Mouse (Mus musculus) heart, embryonic 10.5 days (tissue): Measurements from ENCODE around the gene Rlf. TPM values are rescaled to one million over a fixed set of nuclear protein-coding genes. Genes with fewer than 3 reads are reported as not detected.
A peak's percentile ranks its signal among the peaks of the same experiment; 100 is the strongest.

Experiments
- DNase-seq: peaks from one replicate; pipeline ENCODE4 v3.0.0-alpha.2; 2017; ENCODE audit warnings: low spot score
- H3K27ac ChIP-seq: fragments of 300-500 bp; sonication (generic); 2 replicates; pipeline ENCODE4 v1.5.1; 2016; ENCODE audit warnings: mild to moderate bottlenecking
- H3K27me3 ChIP-seq: fragments of 300-500 bp; sonication (generic); 2 replicates; pipeline ENCODE4 v1.6.1; 2016; ENCODE audit warnings: mild to moderate bottlenecking; ENCODE audit not compliant: poor library complexity, insufficient read depth, severe bottlenecking
- H3K36me3 ChIP-seq: fragments of 300-500 bp; sonication (generic); 2 replicates; pipeline ENCODE4 v1.6.1; 2016; ENCODE audit warnings: mild to moderate bottlenecking, moderate library complexity
- H3K4me1 ChIP-seq: fragments of 300-500 bp; sonication (generic); 2 replicates; pipeline ENCODE4 v1.6.1; 2016; ENCODE audit warnings: mild to moderate bottlenecking
- H3K4me3 ChIP-seq: fragments of 300-500 bp; sonication (generic); 2 replicates; pipeline ENCODE4 v1.5.1; 2016; ENCODE audit warnings: mild to moderate bottlenecking, moderate library complexity
- H3K9me3 ChIP-seq: fragments of 300-500 bp; sonication (generic); 2 replicates; pipeline ENCODE4 v1.6.1; 2016; ENCODE audit warnings: mild to moderate bottlenecking, moderate library complexity
- WGBS: fragments of 180-500 bp; shearing (Covaris S2); methylation state at CpG from one replicate; pipeline ENCODE4 v1.1.7; 2016; 5-methylcytosine and 5-hydroxymethylcytosine counted together
- polyA plus RNA-seq: library from polyadenylated mRNA; unstranded; fragments of >200 nt; fragmentation: Nextera tagmentation; extraction: Ambion mirVana; gene quantifications from 2 replicates; pipeline ENCODE4 v1.2.1, GENCODE M21; 2016

Gene Rlf
- 22.2 and 23.8 TPM in 2 replicates for polyA plus RNA-seq

DNA sequence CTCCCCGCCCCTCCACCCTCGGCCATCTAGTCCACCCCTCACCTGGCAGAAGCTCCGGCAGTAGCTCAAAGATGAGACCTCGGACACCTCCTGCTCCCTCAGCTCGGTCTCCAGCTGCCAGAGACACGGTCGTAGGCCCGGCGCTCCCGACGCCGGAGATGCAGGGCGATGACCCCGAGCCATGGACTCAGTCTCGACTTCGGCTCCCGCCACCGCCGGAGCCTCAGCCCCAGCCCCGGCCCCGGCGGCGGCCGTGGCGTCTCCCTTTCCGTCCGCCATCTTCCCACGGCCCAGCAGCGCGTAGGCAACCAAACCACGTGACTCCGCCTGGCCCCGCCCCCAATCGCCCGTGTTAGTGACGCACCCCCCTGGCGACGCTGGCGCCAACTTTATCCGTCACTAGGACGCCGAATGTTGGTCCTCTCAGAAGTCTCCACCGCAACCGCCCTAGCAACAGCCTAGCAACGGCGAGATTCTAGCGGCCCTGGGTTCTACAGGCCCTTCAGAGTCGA is at the start of gene Rlf:
TSS of gene Rlf (minus strand) at position 292 of the 512 bp plus-strand sequence.
- peak; percentile 98 for DNase-seq
- Histone ChIP-seq H3K27me3 (no peaks in the 10 kb centered on the region), H3K4me1 (peaks cover 17% of the 10 kb centered on the region), H3K36me3 (no peaks in the 10 kb centered on the region), H3K27ac (peak within 1 kb of the TSS; percentile 98), H3K9me3 (no peaks in the 10 kb centered on the region), H3K4me3 (peak within 1 kb of the TSS; percentile 90)
- WGBS = under 1% methylated on average over 48 of the region's 48 CpGs

DNA sequence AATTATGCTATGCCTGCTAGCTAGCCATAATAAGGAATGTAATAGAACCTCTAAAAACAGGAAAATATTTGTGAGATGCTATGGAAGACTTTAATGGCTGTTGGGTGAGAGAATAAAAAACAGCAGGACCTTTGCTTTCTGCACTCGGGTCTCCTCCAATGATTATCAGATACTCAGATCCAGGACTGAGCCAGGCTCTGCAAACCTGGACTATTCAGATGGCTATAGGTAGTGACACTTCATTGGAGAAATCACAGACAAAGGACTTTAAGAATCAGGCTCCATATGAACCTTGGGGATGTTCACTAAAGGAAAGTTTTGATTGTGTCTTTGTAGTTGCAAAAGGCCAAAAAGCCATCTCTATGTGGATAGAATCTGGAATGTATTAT is 26.7 kb upstream of the Rlf start:
- H3K36me3 ChIP-seq = no peaks in the 10 kb centered on the region
- 73% methylated on average over 1 of the region's 1 CpGs for WGBS
- no peaks in the 10 kb centered on the region for H3K27me3 ChIP-seq
- H3K4me1 ChIP-seq = no peaks in the 10 kb centered on the region
- DNase-seq = no peak
- H3K9me3 ChIP-seq = no peaks in the 10 kb centered on the region
- H3K4me3 ChIP-seq = no peak overlapping the region
- no peak overlapping the region for H3K27ac ChIP-seq

DNA sequence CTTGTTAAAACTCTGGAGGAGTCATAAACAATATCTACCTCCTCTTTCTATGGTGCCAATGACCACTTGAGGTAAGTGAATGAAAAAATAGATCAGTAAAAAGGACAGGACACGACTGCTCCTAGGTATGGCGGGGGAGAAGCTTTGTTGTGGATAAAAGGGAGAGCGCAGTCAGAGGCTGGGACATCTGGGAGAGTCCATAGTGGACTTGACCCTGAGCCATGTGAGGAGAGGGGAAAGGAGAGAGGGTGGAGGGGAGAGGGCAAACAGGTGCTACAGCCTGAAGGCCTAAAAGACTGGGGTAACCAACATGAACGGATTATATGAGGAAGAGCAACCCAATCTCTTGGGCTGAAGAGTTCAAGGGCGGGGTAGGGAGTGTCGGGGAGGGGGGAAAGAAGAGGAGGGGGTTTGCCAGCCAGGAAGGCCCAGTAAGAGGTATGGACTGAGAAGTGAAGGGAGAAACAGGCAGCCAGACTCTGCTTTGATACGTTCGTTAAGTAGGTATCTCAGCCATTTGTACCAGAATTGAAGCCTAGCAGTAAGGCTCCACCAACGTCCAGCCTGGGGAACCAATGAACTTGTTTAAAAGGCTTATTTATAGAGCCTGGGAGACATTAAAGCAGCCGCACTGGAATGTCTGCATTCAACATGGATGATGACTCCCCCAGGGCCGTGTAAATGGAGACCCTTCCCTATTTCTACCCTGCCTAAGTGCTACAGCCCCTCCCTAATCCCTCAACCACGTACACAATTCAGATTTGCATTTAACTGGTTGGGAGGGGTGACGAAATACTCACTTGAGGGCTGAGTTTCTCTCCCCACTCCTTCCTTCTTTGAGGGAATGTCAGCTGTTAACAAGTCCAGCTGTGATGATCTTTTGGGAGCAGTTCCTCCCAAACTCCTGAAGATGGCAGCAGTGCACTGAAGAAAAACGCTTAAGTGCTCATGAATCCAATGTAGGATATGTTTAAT is 26.0 kb upstream of the Rlf start:
- H3K4me3 ChIP-seq = no peak overlapping the region
- no peaks in the 10 kb centered on the region for H3K27me3 ChIP-seq
- 43% methylated on average over 14 of the region's 14 CpGs for WGBS
- no peak for DNase-seq
- H3K9me3 ChIP-seq = no peaks in the 10 kb centered on the region
- H3K4me1 ChIP-seq = no peaks in the 10 kb centered on the region
- no peak overlapping the region for H3K27ac ChIP-seq
- no peaks in the 10 kb centered on the region for H3K36me3 ChIP-seq

DNA sequence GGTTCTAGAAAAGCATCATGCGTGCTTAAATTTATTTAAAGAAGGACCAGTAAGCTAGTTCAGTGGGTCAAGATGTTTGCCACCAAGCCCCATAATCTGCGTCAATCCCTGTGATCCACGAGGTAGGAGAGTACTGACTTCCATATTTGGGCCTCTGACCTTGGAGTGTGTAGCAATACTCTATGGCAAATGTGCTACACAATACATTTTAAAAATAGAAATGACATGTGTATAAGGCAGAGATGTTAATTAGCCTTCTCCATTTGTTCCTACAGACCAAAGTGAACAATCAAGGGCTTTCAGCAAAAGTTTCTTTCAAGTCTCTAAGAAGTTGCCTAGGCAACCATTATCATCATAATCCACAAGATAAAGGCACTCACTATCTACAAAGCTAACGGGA is 25.0 kb upstream of the Rlf start:
- Histone ChIP-seq H3K9me3 (no peaks in the 10 kb centered on the region), H3K4me3 (no peak overlapping the region), H3K36me3 (no peaks in the 10 kb centered on the region), H3K27ac (no peak overlapping the region), H3K27me3 (no peaks in the 10 kb centered on the region), H3K4me1 (no peaks in the 10 kb centered on the region)
- 56% methylated on average over 4 of the region's 4 CpGs for WGBS
- DNase-seq = no peak

DNA sequence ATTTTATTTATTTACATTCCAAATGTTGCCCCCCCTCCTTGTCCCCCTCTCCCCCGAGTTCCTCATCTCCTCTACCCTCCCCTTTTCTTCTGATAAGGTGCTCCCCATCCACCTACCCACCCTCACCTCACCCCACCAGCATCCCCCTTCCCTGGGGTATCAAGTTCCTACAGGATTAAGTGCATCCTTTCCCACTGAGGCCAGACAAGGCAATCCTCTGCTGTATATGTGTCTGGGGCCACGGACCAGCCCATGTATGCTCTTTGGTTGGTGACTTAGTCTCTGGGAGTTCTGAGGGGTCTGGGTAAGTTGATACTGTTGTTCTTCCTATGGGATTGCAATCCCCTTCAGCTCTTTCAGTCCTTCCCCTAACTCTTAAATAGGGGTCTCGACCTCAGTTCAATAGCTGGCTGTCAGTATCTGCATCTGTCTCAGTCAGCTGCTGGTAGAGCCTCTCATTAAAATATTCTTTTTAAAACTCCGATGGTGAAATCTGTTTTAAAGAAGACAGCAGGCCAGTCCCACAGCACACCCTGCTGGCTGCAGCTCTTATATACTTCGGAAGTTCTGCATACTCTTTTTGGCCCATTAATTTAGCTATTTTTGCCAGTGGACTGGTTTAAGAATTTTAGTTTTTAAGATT is 17.0 kb upstream of the Rlf start:
- 16% methylated on average over 5 of the region's 5 CpGs for WGBS
- DNase-seq = no peak

DNA sequence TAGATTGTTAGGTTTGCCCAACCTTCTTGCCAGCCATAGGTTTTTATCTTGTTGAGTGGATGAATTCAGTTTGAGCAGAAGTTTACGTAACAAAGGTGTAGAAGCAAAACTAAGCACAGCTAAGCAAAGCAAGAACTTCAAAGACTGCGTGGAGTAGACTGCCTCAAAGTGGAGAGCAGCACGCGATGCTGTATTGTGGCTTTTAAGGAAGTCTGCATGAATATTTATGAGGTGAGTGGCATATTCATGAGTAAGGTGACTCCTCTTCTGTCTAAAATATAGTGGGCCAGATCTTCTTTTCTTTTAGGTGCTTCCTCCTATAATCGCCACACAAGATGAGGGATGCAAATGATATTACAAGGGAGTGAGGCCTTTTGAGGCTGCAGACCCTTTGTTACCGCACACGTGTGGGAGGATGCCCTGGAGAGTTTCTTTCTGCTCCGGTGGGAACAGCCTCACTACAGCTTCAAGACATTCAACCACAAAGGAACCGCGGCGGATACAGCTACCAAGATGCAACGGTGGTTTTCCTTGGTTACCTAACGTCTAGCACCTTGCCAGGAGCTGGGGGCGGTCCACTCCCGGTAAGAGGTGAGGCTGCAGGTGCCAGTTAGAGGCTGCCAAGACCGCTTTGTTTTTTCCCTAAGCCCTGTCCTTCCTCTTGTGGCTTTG is 16.2 kb upstream of the Rlf start:
- Histone ChIP-seq H3K27me3 (no peaks in the 10 kb centered on the region; the same call in 1 of the 2 replicates), H3K4me3 (peak overlapping the region; percentile 45), H3K9me3 (no peaks in the 10 kb centered on the region), H3K27ac (no peak overlapping the region), H3K36me3 (no peaks in the 10 kb centered on the region), H3K4me1 (no peaks in the 10 kb centered on the region)
- no peak for DNase-seq
- 5% methylated on average over 16 of the region's 16 CpGs for whole genome bisulfite sequencing

More for the DNA sequence above, 17.0 kb upstream of the Rlf start:
- no peak overlapping the region for H3K27ac ChIP-seq
- no peak overlapping the region for H3K4me3 ChIP-seq
- no peaks in the 10 kb centered on the region for H3K4me1 ChIP-seq
- H3K9me3 ChIP-seq = no peaks in the 10 kb centered on the region
- no peaks in the 10 kb centered on the region; the same call in 1 of the 2 replicates for H3K27me3 ChIP-seq
- H3K36me3 ChIP-seq = no peaks in the 10 kb centered on the region

DNA sequence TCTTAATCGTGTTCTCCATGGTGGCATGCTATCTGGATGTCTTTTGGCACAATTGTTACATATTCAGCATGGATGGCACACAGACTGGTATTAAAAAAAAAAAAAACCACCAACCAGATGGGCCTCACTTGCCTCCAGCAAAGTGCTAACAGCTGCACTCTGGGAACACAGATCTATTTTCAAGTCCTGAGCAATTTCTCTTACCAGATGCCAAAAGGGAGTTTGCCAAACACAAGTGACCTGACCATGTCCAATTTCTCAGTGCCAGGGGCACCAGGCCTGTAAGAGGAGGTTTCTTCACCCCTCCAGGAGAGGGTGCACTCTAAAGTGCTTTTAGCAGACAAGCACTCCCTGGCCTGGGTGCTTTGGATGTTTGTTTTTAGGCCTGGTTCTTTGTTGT is 12.2 kb upstream of the Rlf start:
- no peaks in the 10 kb centered on the region for H3K36me3 ChIP-seq
- H3K27me3 ChIP-seq = no peaks in the 10 kb centered on the region; the same call in 1 of the 2 replicates
- DNase-seq = no peak
- no peaks in the 10 kb centered on the region for H3K9me3 ChIP-seq
- H3K4me3 ChIP-seq = no peak overlapping the region
- WGBS = 65% methylated on average over 1 of the region's 1 CpGs
- H3K27ac ChIP-seq = no peak overlapping the region
- H3K4me1 ChIP-seq = no peaks in the 10 kb centered on the region

DNA sequence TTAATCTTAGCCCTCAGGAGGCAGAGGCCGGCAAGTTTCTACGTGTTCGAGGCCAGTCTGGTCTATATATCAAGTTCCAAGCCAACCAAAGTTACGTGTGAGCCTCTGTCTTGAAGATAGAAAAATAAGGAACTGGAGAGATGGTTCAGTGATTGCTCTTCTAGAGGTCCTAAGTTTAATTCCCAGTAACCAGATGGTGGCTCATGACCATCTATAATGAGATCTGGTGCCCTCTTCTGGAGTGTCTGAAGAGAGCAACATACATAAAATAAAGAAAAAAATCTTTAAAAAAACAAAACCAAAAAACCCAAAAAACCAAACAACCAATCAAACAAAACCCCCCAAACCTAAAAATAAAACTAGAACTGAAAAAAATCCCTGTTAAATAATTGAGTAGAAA is 10.3 kb upstream of the Rlf start:
- H3K9me3 ChIP-seq = no peaks in the 10 kb centered on the region
- no peak for DNase-seq
- H3K4me3 ChIP-seq = no peak overlapping the region
- H3K36me3 ChIP-seq = no peaks in the 10 kb centered on the region
- H3K4me1 ChIP-seq = no peaks in the 10 kb centered on the region
- no peaks in the 10 kb centered on the region for H3K27me3 ChIP-seq
- no peak overlapping the region for H3K27ac ChIP-seq
- 82% methylated on average over 4 of the region's 4 CpGs for WGBS

DNA sequence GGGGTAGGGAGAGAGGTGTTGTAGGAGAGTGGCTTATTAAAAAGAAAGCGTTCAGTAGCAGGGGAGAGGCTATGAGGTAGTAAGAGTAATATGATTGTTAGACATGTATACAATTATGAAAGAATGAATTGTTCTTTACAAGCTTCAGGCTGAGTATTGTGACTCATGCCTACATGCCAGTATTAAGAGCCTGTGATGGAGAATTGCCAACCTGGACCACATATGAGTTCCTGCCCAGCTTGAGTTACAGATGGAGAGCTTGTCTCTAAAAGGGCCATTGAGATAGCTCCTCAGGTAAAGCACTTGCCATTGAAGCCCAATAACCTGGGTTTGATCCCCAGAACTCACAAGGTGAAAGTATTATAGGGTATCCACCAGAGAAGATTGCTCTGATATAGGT is 8.3 kb upstream of the Rlf start:
- no peak overlapping the region for H3K27ac ChIP-seq
- no peak overlapping the region for H3K4me3 ChIP-seq
- H3K4me1 ChIP-seq = no peaks in the 10 kb centered on the region
- no peaks in the 10 kb centered on the region for H3K36me3 ChIP-seq
- 76% methylated on average over 1 of the region's 1 CpGs for WGBS
- H3K27me3 ChIP-seq = no peaks in the 10 kb centered on the region
- H3K9me3 ChIP-seq = no peaks in the 10 kb centered on the region
- no peak for DNase-seq

DNA sequence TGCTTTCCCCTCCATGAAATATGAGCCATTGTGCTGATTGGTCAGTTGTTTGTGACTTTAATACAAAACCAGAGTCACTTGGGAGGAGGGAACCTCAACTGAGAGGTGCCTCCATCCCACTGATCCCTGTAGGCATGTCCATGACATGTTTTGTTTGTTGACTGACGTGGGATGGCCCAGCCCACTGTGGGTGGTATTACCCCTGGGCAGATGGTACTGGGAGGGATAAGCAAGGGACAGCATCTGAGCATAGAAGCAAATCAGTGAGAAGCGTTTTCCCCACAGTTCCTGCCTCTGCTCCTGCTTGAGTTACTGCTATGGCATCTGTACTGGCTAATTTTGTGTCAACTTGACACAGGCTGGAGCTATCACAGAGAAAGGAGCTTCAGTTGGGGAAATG is 1.3 kb upstream of the Rlf start:
- WGBS = 51% methylated on average over 2 of the region's 2 CpGs
- Histone ChIP-seq H3K27ac (no peak overlapping the region), H3K4me1 (peaks cover 17% of the 10 kb centered on the region), H3K27me3 (no peaks in the 10 kb centered on the region), H3K9me3 (no peaks in the 10 kb centered on the region), H3K36me3 (no peaks in the 10 kb centered on the region), H3K4me3 (no peak overlapping the region)
- no peak for DNase-seq

DNA sequence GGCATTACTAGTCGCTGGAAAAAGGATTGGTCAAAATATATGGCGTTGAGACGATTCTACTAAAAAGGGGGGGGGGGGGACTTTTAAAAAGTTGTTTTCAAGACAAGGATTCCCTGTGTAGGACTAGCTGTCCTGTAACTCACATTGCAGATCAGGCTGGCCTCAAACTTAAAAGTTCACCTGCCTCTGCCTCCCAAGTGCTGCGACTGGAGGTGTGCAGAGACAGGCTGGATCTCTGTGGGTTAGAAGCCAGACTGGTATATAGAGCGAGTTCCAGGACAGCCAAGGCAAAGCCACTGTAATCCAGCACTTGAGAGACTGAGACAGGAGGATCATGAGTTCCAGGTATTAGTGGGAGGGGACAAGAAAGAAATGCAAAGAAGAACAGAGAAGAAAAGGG is 605 bp upstream of the Rlf start:
- H3K36me3 ChIP-seq = no peaks in the 10 kb centered on the region
- H3K4me3 ChIP-seq = peak overlapping the region; percentile 90
- peak overlapping the region; percentile 98 for H3K27ac ChIP-seq
- H3K9me3 ChIP-seq = no peaks in the 10 kb centered on the region
- peaks cover 17% of the 10 kb centered on the region for H3K4me1 ChIP-seq
- no peak for DNase-seq
- no peaks in the 10 kb centered on the region for H3K27me3 ChIP-seq
- 21% methylated on average over 5 of the region's 5 CpGs for WGBS

DNA sequence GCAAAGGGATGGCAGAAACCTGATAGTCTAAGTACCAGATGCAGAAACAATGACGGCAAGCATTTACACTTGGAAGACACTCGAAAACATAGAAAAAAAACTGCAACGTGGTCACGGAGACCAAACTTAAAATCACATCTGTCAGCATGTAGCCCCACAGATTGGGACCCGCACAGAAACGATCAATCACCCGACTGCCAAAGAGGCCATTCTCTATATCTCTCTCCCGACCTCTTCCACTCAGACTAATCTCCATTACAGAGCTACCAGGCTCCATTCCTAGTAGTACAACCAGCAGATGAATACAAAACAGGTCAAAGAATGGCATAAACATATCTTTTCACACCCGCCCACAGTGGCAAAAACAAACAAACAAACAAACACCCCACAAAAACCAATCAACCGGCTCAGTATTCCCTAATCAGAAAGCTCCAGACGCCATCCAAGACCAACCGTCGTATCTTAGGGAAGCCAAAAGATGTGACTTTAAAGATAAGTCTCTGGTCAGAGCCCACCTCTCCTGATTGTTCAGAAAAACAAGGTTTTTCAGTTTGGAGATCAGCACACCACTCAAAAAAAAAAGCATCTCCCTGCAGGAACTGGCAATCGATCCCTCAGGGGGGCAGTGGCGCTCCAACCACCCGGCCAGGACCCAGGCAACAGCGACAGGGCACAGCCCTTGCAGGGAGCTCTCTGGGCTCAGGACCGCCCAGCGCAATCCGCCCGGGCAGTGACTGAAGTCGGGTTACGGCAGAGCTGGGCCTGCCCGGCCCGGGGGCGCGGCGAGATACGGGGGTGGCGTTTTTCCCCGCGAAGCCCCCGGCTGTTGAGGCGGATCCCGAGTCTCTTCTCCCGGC is 720 bp downstream of the Rlf start:
- no peaks in the 10 kb centered on the region for H3K9me3 ChIP-seq
- H3K4me1 ChIP-seq = peaks cover 17% of the 10 kb centered on the region
- H3K27me3 ChIP-seq = no peaks in the 10 kb centered on the region
- peak overlapping the region; percentile 98 for H3K27ac ChIP-seq
- H3K36me3 ChIP-seq = no peaks in the 10 kb centered on the region
- peak; percentile 88 for DNase-seq
- peak overlapping the region; percentile 90 for H3K4me3 ChIP-seq
- under 1% methylated on average over 36 of the region's 36 CpGs for WGBS
